29 mouse cellular contexts compared by ENCODE assay signal in genomic region chr3:98151016-98151415, GRCm38 (mm10). TPM values are rescaled to one million over a fixed set of nuclear protein-coding genes. Genes with fewer than 3 reads are reported as not detected.
"Had no signal": no experiment of that assay in that cellular context is flagged by ENCODE, and none has a peak within 500 bp of the region (broad histone marks: within the 10 kb centered on the region; RNA-seq: fewer than 3 reads in every experiment).

No protein-coding gene starts in this region.

- H3K9ac ChIP-seq: kidney, embryonic 15.5 days; limb, embryonic 12.5 days; limb, embryonic 15.5 days; liver, embryonic 14.5 days; liver, postnatal 0 days; lung, embryonic 14.5 days; midbrain, embryonic 12.5 days; midbrain, embryonic 15.5 days had no signal

- H3K4me3 ChIP-seq: kidney, embryonic 15.5 days; left cerebral cortex, adult 2 months; limb, embryonic 12.5 days; limb, embryonic 15.5 days; megakaryocyte, embryonic 14.5 days; midbrain, embryonic 12.5 days; midbrain, embryonic 15.5 days had no signal

- DNase-seq: kidney, adult 11 months; kidney, adult 8-10 months; kidney, postnatal 10 days; kidney, postnatal 36 days; layer of hippocampus, postnatal 36 days; liver, postnatal 0 days; lung, embryonic 14.5 days; lung, postnatal 10 days; lung, postnatal 36 days; retina, postnatal 1 day; thymus, adult 18-20 months; thymus, postnatal 36 days had no signal

- H3K9me3 ChIP-seq: kidney, embryonic 15.5 days; limb, embryonic 12.5 days; limb, embryonic 15.5 days; megakaryocyte, embryonic 14.5 days; midbrain, embryonic 12.5 days; midbrain, embryonic 15.5 days had no signal

- H3K36me3 ChIP-seq: midbrain, embryonic 15.5 days had no signal

- H3K27ac ChIP-seq: kidney, embryonic 15.5 days; left cerebral cortex, adult 2 months; limb, embryonic 12.5 days; limb, embryonic 15.5 days; liver, embryonic 14.5 days; midbrain, embryonic 12.5 days; midbrain, embryonic 15.5 days had no signal

- H3K4me1 ChIP-seq: kidney, embryonic 15.5 days; limb, embryonic 12.5 days; midbrain, embryonic 12.5 days; midbrain, embryonic 15.5 days had no signal

- H3K27me3 ChIP-seq: kidney, embryonic 15.5 days; limb, embryonic 12.5 days; limb, embryonic 15.5 days; megakaryocyte, embryonic 14.5 days; midbrain, embryonic 12.5 days; midbrain, embryonic 15.5 days had no signal

- ATAC-seq: liver, postnatal 0 days; midbrain, embryonic 15.5 days had no signal

- H3K4me2 ChIP-seq: kidney, embryonic 15.5 days; limb, embryonic 12.5 days; limb, embryonic 15.5 days; liver, embryonic 11.5 days; lung, embryonic 14.5 days; midbrain, embryonic 12.5 days; midbrain, embryonic 15.5 days had no signal

RNA-seq across cellular contexts. Expression of gene Adam30, which starts 9.4 kb away (rescaled TPM):
- total RNA-seq: layer of hippocampus, postnatal 10 days; layer of hippocampus, postnatal 36 days; left cerebral cortex, adult 2 months; left cerebral cortex, postnatal 10 days; left cerebral cortex, postnatal 36 days had no signal
- polyA plus RNA-seq: kidney, embryonic 15.5 days; limb, embryonic 12.5 days; limb, embryonic 15.5 days; liver, embryonic 11.5 days; liver, embryonic 14.5 days; liver, postnatal 0 days; lung, embryonic 14.5 days; midbrain, embryonic 12.5 days; midbrain, embryonic 15.5 days; neural tube, embryonic 11.5 days; small intestine, adult 2 months; spleen, adult 2 months; stomach, embryonic 16.5 days; urinary bladder, adult 2 months had no signal
